Mouse (Mus musculus) layer of hippocampus, postnatal 14 days (tissue): Measurements from ENCODE around the gene Dctn1. TPM values are rescaled to one million over a fixed set of nuclear protein-coding genes. Genes with fewer than 3 reads are reported as not detected.
A peak's percentile ranks its signal among the peaks of the same experiment; 100 is the strongest.

Source experiments
- DNase-seq, 2 experiments: peaks; one replicate each; pipeline ENCODE4 v3.0.0; 2021 to 2022; ENCODE audit warnings: low spot score in 2 of 2, mixed read lengths in 1 of 2
- total RNA-seq, 2 experiments: library from RNA; stranded (reverse); gene quantifications; 2 replicates each; pipeline ENCODE4 v1.2.3; 2021

The Dctn1 gene
- total RNA-seq, 2 experiments from 2014 or later = 358 to 382 TPM

DNA sequence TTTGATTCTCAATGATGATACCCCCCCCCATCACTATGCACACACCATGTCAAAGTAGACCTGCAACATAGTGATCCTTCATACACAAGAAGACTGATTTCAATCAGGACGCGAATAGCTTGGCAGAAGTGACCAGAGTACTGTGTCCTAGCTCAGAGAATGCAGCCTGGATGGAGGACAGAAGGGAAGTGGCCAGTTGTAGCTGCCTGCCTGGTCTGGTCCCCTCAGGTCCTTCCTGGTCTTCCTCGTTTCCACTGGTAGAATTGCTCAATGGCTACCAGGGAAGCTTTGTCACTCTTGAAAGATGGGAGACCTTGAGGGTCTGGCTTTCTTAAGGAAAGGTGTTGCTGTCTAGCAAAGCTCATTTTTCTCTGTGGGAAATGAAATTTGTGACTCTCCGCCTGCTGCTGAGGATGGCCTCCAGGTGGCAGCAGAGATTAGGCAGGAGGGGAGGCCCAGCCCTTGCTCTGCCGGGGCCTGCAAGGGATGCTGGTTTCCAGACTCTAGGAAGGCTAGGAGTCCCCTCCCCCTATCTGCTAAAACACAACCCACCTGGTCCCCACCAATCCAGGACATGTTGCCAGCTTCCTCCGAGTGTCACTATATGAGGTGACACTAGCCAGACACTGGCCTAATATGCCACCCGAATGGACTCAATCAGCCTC lies 49.4 kb downstream of the Dctn1 start:
- peak; percentile 66 to 78 for DNase-seq

DNA sequence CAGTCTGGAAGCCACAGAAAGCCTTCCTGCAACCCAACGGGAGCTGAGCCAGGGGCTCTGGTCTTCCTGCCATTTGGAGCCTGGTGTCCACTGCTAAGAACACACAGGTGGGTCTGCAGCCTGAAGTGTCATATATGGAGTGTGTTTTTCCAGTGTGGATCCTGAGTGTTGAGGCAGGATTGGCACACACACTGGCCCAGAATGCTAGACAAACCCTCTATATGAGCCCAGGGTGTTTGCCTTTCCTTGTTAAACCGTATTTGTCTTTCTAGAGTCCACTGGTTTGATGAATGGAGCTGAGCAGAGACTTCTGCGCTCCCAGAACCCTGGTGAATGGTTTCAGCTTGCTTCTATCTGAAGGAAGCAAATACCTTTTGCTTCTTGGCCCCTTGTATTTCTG lies 54.1 kb downstream of the Dctn1 start, which contains the start of gene Slc4a5:
Slc4a5 (plus strand) TSS at position 15 of the 400 bp plus-strand sequence.
- no peak for DNase-seq

DNA sequence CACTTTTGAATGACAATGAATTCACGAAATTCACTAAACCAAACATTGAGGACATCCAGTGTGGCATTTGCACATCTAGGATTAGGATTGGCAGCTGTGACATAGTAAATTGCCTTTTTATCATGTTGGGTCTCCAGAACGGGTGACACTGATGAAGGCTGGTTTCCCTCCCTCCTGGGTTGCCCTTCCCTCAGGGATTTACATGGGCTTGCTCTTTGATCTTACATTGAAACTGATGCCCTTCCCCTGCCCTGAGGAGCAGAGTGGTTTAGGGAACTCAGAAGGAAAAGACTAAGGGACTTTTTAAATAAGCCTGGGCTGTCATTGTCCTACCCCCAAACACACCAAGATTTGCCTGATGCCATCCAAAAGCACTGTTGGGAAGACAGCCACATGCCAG lies 65.8 kb downstream of the Dctn1 start:
- no peak for DNase-seq

DNA sequence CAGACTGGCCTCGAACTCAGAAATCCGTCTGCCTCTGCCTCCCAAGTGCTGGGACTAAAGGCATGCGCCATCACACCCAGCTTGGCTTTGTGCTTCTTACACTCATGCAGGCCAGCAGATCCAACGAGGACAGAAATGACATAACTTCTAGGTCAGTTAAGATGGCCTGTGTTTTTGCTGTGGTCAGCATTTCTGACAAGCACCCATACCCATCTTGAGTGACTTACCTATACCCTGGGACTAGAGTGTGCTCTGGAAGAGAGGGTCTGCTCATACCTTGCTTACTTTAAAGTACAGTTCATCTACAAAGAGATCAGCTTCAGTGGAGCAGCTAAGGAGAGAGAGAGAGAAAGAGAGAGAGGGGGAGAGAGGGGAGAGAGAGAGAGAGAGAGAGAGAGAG lies 67.6 kb downstream of the Dctn1 start:
- DNase-seq = no peak

DNA sequence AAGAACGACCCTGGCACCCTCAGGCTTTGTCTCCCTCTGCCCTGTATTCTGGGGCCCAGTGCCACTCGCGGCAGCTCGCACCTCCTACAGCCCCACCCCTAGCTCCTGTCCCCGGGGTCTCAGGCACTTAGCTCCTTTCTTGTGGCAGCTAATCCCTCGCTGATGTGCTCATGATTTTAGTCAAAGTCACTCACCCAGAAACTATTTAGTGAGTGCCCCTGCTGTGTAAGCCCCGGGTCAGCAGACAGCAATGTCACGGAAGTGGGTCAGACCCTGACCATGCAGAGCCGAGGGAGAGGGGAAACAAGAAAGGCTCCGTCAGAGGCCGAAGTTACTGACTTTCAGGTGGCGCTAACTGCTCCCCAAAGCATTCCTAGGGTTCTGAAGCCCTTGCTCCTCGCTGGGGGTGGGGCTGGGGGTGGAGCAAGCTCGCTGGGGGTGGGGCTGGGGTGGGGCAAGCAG lies 68.6 kb downstream of the Dctn1 start:
- DNase-seq = no peak

DNA sequence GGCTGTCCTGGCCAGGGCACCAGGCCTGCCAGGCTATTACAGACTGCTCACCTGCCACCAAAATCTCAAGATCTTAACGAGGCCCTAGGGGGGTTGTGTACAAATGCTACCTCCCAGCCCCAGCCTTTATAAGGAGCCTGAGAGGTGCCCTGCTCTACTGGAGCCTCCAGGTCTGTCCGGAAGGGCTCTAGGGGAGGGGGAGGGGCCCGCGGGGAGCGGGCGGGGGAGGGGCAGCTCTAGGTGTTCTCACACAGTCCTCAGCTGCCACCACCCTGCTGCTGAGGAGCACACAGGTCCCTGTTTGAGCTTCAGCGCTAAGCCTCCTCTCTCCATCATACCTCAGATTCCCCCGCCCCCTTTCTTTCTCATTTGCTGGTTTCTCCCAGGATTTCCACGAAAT lies 71.4 kb downstream of the Dctn1 start:
- no peak for DNase-seq

DNA sequence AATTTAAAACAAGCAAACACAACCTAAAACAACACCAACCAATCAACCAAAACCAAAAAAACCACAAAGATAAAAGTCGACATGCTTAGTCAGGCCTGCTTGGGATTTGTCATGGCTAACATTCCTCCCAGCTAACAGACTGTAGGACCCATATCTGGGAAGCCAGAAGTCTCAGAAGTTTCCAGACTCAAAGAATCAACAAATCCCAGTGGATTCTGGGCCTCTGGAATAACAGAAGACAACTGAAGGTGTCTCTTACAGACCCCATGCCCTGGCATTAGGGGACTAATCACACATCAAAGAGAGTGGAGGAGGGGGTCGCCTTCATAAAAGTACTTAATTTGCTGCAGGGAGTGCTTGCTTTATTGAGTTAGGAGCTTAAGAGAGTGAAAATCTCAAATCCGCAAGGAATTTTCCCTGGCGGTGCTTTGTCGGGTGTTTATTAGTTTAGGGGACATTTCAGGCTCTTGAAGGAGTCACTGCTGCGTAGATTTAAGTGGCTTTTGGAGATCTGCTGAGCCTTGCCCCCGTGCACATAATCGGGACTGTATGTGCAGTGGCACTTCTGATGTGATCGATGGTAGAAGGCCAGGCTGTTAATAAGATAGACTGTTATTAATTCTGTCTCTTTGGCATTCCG lies 78.8 kb downstream of the Dctn1 start:
- no peak for DNase-seq

DNA sequence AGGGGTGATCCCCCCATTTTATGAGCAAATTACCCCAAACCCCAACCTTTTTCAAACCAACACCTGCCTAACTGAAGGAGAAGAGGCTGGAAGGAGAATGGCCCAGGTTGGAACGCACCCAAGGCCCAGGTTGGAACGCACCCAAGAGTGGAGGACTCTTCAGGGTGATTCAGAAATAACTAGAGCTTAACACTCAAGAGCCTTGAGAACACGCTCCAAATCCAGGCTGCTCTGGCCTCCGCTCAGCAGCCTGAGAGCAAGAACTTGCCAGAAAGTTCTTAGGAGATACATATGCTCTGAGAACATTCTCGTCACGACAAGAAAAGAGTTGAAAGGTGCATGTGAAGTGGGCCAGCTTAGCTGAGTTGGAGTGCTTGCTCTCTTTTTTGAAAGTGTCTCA lies 79.4 kb downstream of the Dctn1 start:
- peak; percentile 17 to 33 for DNase-seq

DNA sequence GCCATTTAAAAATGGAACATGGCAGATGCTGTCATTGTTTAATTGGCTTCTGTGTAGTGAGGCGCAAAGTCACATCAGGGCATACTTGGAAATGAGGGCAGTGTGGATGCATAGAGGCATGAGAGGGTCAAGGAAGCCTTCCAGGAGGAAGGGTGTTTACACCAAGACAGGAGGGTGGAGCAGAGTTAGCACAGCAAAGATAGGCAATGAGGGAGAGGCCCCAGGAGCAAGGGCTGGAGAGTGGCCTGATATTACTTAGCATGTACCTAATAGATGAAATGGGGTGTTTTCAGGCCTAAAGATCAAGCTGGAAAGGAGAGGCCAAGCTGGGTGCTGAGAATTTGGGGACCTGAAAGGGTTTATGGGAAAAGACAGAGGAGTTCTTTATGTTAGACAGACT lies 80.3 kb downstream of the Dctn1 start:
- DNase-seq = no peak

DNA sequence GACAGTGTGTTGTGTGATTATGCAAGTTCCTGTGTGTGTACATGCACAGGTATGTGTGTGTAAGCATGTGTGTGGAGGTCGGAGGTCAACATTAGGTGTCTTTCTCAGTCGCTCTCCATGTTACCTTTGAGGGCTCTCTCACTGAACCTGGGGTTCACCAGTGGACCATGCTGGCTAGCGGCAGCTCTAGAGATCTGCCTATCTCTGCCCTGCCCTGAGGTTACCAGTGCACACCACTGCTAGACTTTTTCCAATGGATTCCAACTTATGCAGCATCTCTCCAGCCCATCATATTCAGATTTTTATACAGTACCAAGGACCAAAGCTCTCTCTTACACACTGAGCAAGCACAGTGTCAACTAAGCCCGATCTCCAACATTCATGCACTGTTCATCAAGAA lies 81.0 kb downstream of the Dctn1 start:
- no peak for DNase-seq

DNA sequence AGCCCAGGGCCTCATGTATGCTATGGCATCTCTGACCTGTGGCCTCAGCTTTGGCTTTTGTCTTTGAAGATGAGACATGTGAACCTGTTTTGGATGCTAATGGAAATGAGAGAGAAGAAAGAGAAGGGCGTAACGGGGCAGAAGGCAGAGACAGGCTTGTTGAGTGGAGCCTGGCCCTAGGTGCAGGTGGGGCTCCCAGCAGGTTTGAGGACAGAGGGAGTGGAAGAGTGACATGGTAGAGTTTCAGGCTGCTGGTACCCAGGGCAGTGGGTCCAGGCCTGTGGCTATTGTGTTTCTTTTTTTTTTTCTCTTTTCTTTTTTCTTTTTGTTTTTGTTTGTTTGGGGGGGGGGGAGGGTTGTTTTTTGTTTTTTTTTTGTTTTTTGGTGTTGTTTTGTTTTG lies 81.4 kb downstream of the Dctn1 start:
- DNase-seq = no peak

Other genes starting within 250 kb of the Dctn1 start
- gene Sema4f, start 226.2 kb upstream of the Dctn1 start, total RNA-seq = 10 to 100 TPM; 43.4 to 44.2 TPM
- gene M1ap, start 219.0 kb upstream of the Dctn1 start, total RNA-seq = under 1 TPM in 1 of 2 experiments, not detected in 1; 0.44 TPM
- gene Dok1, start 132.4 kb upstream of the Dctn1 start, total RNA-seq = 1 to 10 TPM; 3.1 to 3.3 TPM
- gene Loxl3, start 131.7 kb upstream of the Dctn1 start, total RNA-seq = 1 to 10 TPM; 2.3 to 3.8 TPM
- 100 to 1,000 TPM; 108 to 116 TPM for gene Aup1, start 111.4 kb upstream of the Dctn1 start, total RNA-seq
- 10 to 100 TPM; 55.7 to 60.1 TPM for gene Htra2, start 110.6 kb upstream of the Dctn1 start, total RNA-seq
- under 1 TPM; 0.48 to 0.74 TPM for gene Dqx1, start 108.1 kb upstream of the Dctn1 start, total RNA-seq
- gene Tlx2, start 95.6 kb upstream of the Dctn1 start, total RNA-seq = not detected
- gene Pcgf1, start 88.1 kb upstream of the Dctn1 start, total RNA-seq = 10 to 100 TPM; 23.3 to 27.0 TPM
- not detected for gene Lbx2, start 79.6 kb upstream of the Dctn1 start, total RNA-seq
- 10 to 100 TPM in 1 of 2 experiments, 1 to 10 TPM in 1; 6.8 to 11.7 TPM for gene Ccdc142, start 64.3 kb upstream of the Dctn1 start, total RNA-seq
- gene Gm42688, start 64.3 kb upstream of the Dctn1 start, total RNA-seq = 1 to 10 TPM; 5.2 to 6.4 TPM
- gene Mrpl53, start 56.9 kb upstream of the Dctn1 start, total RNA-seq = 10 to 100 TPM; 62.5 to 62.7 TPM
- 10 to 100 TPM; 22.0 to 27.2 TPM for gene Mogs, start 50.4 kb upstream of the Dctn1 start, total RNA-seq
- gene Wbp1, start 44.4 kb upstream of the Dctn1 start, total RNA-seq = 10 to 100 TPM; 66.7 to 72.6 TPM
- 10 to 100 TPM; 24.1 TPM for gene Ino80b, start 40.5 kb upstream of the Dctn1 start, total RNA-seq
- gene Rtkn, start 30.5 kb upstream of the Dctn1 start, total RNA-seq = 10 to 100 TPM; 61.2 to 65.1 TPM
- 10 to 100 TPM; 24.4 to 26.0 TPM for gene Wdr54, start 9.5 kb upstream of the Dctn1 start, total RNA-seq
- gene 1700003E16Rik, start 9.5 kb upstream of the Dctn1 start, total RNA-seq = 10 to 100 TPM; 20.4 to 21.1 TPM
- 10 to 100 TPM in 1 of 2 experiments, under 1 TPM in 1; 0.41 to 11.9 TPM for gene Slc4a5, start 53.9 kb downstream of the Dctn1 start, total RNA-seq
- 10 to 100 TPM in 1 of 2 experiments, 1 to 10 TPM in 1; 8.5 to 10.5 TPM for gene Mthfd2, start 160.0 kb downstream of the Dctn1 start, total RNA-seq
- gene Mob1a, start 160.1 kb downstream of the Dctn1 start, total RNA-seq = 10 to 100 TPM; 22.1 to 23.1 TPM
- 10 to 100 TPM; 45.4 to 54.7 TPM for gene Bola3, start 183.2 kb downstream of the Dctn1 start, total RNA-seq